Mouse (Mus musculus) CH12.LX (cell line): ENCODE results near the gene Pglyrp2. TPM values are rescaled to one million over a fixed set of nuclear protein-coding genes. Genes with fewer than 3 reads are reported as not detected.
A peak's percentile ranks its signal among the peaks of the same experiment; 100 is the strongest.

ENCODE experiments used
- DNase-seq: peaks from one replicate; pipeline ENCODE4 v3.0.0-alpha.2; 2013; ENCODE audit errors: extremely low read depth
- H3K27ac ChIP-seq: 2 replicates; pipeline ENCODE4 v1.5.1; 2012; ENCODE audit warnings: low read depth, mild to moderate bottlenecking, control low read depth, moderate library complexity; ENCODE audit not compliant: insufficient read depth
- H3K27me3 ChIP-seq: replicated peaks from 2 replicates; pipeline ENCODE3; 2012; ENCODE audit warnings: inconsistent platforms
- H3K36me3 ChIP-seq, 2 experiments: replicated peaks in 1 of 2; 2 replicates each; pipeline versions ENCODE3 to v1.6.1; 2012; ENCODE audit warnings: inconsistent platforms in 1 of 2, low read length in 1 of 2, mild to moderate bottlenecking in 1 of 2, mixed read lengths in 1 of 2, moderate library complexity in 1 of 2; ENCODE audit not compliant: control insufficient read depth in 1 of 2, insufficient read depth in 1 of 2
- H3K4me1 ChIP-seq, 2 experiments: 2 replicates each; pipeline ENCODE4 v1.6.1; 2012; ENCODE audit warnings: inconsistent platforms in 1 of 2, moderate library complexity in 1 of 2; ENCODE audit not compliant: insufficient read depth in 2 of 2, control insufficient read depth in 1 of 2
- H3K4me2 ChIP-seq: 2 replicates; pipeline ENCODE4 v1.6.1; 2012; ENCODE audit warnings: low read depth, mild to moderate bottlenecking, control low read depth; ENCODE audit not compliant: poor library complexity, insufficient read depth, severe bottlenecking
- H3K4me3 ChIP-seq, 3 experiments: fragments of 150-350 bp in 1 of 3; sonication (generic) in 1 of 3; replicated peaks in 1 of 3; 2 replicates each; pipeline versions ENCODE3 to v1.5.1; 2011 to 2012; ENCODE audit warnings: low read depth in 2 of 3, low read length in 2 of 3, mild to moderate bottlenecking in 2 of 3, moderate library complexity in 2 of 3, control low read depth in 1 of 3, improper control_type of control experiment in 1 of 3, inconsistent platforms in 1 of 3, mixed read lengths in 1 of 3; ENCODE audit not compliant: poor library complexity in 1 of 3
- H3K79me2 ChIP-seq: replicated peaks from 2 replicates; pipeline ENCODE4 v1.6.1; 2012; ENCODE audit warnings: mild to moderate bottlenecking, moderate library complexity; ENCODE audit not compliant: control insufficient read depth, poor library complexity, insufficient read depth, severe bottlenecking; ENCODE audit errors: extremely low read depth
- H3K9ac ChIP-seq: 2 replicates; pipeline ENCODE4 v1.6.1; 2012; ENCODE audit warnings: low read depth, mild to moderate bottlenecking, control low read depth, moderate library complexity; ENCODE audit not compliant: insufficient read depth
- H3K9me3 ChIP-seq: replicated peaks from 2 replicates; pipeline ENCODE3; 2012; ENCODE audit warnings: low read length, inconsistent platforms, mixed read lengths
- CHD1 ChIP-seq: IDR thresholded peaks from 2 replicates; pipeline ENCODE4 v1.6.1; 2012; ENCODE audit warnings: low read depth, low read length, improper control_type of control experiment, inconsistent platforms
- CTCF ChIP-seq, 2 experiments: IDR thresholded peaks in 1 of 2; conservative IDR thresholded peaks in 1 of 2; 2 replicates each; pipeline ENCODE4 v1.5.1; 2011 to 2012; ENCODE audit warnings: low read depth in 2 of 2, low read length in 2 of 2, improper control_type of control experiment in 1 of 2, inconsistent platforms in 1 of 2, mild to moderate bottlenecking in 1 of 2, moderate library complexity in 1 of 2
- E2F4 ChIP-seq: IDR thresholded peaks from 2 replicates; pipeline ENCODE4 v1.6.1; 2011; ENCODE audit warnings: low read depth, low read length, improper control_type of control experiment; ENCODE audit not compliant: insufficient replicate concordance
- EP300 ChIP-seq: IDR thresholded peaks from 2 replicates; pipeline ENCODE4 v1.6.1; 2011; ENCODE audit warnings: low read length, improper control_type of control experiment
- GABPA ChIP-seq: IDR thresholded peaks from 2 replicates; pipeline ENCODE4 v1.6.1; 2012; ENCODE audit warnings: low read depth, low read length, improper control_type of control experiment, inconsistent platforms; ENCODE audit not compliant: insufficient replicate concordance
- MAZ ChIP-seq: IDR thresholded peaks from 2 replicates; pipeline ENCODE4 v1.6.1; 2012; ENCODE audit warnings: low read depth, mild to moderate bottlenecking, inconsistent platforms, low read length, improper control_type of control experiment, moderate library complexity
- MXI1 ChIP-seq: IDR thresholded peaks from 2 replicates; pipeline ENCODE4 v1.6.1; 2011; ENCODE audit warnings: mild to moderate bottlenecking, low read depth, low read length, improper control_type of control experiment
- NELFE ChIP-seq: IDR thresholded peaks from 2 replicates; pipeline ENCODE4 v1.6.1; 2011; ENCODE audit warnings: low read depth, low read length, improper control_type of control experiment
- NRF1 ChIP-seq: IDR thresholded peaks from 2 replicates; pipeline ENCODE4 v1.6.1; 2014; ENCODE audit warnings: low read depth, mild to moderate bottlenecking, inconsistent platforms, low read length, improper control_type of control experiment, moderate library complexity
- PAX5 ChIP-seq: IDR thresholded peaks from 2 replicates; pipeline ENCODE4 v1.6.1; 2012; ENCODE audit warnings: low read length, inconsistent platforms, mixed read lengths
- POLR2A ChIP-seq: IDR thresholded peaks from 2 replicates; pipeline ENCODE4 v1.6.1; 2011; ENCODE audit warnings: low read depth, mild to moderate bottlenecking, improper control_type of control experiment, low read length
- RAD21 ChIP-seq: IDR thresholded peaks from 2 replicates; pipeline ENCODE4 v1.6.1; 2011; ENCODE audit warnings: low read depth, mild to moderate bottlenecking, low read length, improper control_type of control experiment, moderate library complexity
- RCOR1 ChIP-seq: conservative IDR thresholded peaks from 2 replicates; pipeline ENCODE4 v1.6.1; 2012; ENCODE audit warnings: low read depth, mild to moderate bottlenecking, inconsistent platforms, low read length, improper control_type of control experiment
- SIN3A ChIP-seq: IDR thresholded peaks from 2 replicates; pipeline ENCODE4 v1.6.1; 2012; ENCODE audit warnings: low read length, improper control_type of control experiment, inconsistent platforms
- SMC3 ChIP-seq: IDR thresholded peaks from 2 replicates; pipeline ENCODE4 v1.6.1; 2011; ENCODE audit warnings: low read depth, low read length, improper control_type of control experiment
- UBTF ChIP-seq: IDR thresholded peaks from 2 replicates; pipeline ENCODE4 v1.6.1; 2012; ENCODE audit warnings: low read depth, mild to moderate bottlenecking, inconsistent platforms, low read length, improper control_type of control experiment, moderate library complexity
- USF2 ChIP-seq: conservative IDR thresholded peaks from 2 replicates; pipeline ENCODE4 v1.6.1; 2011; ENCODE audit warnings: low read depth, low read length, improper control_type of control experiment
- ZC3H11A ChIP-seq: IDR thresholded peaks from 2 replicates; pipeline ENCODE4 v1.6.1; 2012; ENCODE audit warnings: low read depth, mild to moderate bottlenecking, inconsistent platforms, low read length, improper control_type of control experiment
- ZMIZ1 ChIP-seq: IDR thresholded peaks from 2 replicates; pipeline ENCODE4 v1.6.1; 2012; ENCODE audit warnings: low read depth, mild to moderate bottlenecking, inconsistent platforms, low read length, improper control_type of control experiment
- dilution Hi-C: fragments of 300-500 bp; cut with MboI; formaldehyde crosslinking; loops from 2 replicates; pipeline ENCODE4 v1.14.3; 2020; ENCODE audit warnings: low sequenced_read_pairs; ENCODE audit not compliant: extremely low pct_unique_long_range_greater_than_20kb, extremely low pct_ligation_motif_present
- in situ Hi-C: fragments of 300-500 bp; cut with MboI; formaldehyde crosslinking; loops from 3 replicates; pipeline ENCODE4 v1.14.3; 2019; ENCODE audit warnings: low sequenced_read_pairs, low pct_ligation_motif_present, low pct_unique_long_range_greater_than_20kb, mixed read lengths
- polyA plus RNA-seq: library from polyadenylated mRNA; unstranded; fragments of >175 nt; gene quantifications from 2 replicates; pipeline ENCODE4 v1.2.1, GENCODE M21; 2012; ENCODE audit warnings: low read depth; ENCODE audit not compliant: insufficient read length
- total RNA-seq, 2 experiments: library from RNA; depleted of rRNA; stranded (reverse); fragments of 300-350 nt in 1 of 2; fragments of >200 nt in 1 of 2; gene quantifications; 2 replicates each; pipeline ENCODE4 v1.2.3; 2012 to 2014

Gene Pglyrp2
- total and polyA plus RNA-seq, 3 experiments: 2.0 to 5.8 (median 4.1) TPM

GRCm38 (mm10) chr17:32434324-32434723 lies 10.4 kb upstream of the Pglyrp2 start:
- Histone ChIP-seq H3K4me3 (no peak overlapping the region), H3K79me2 (no peaks in the 10 kb centered on the region), H3K4me2 (no peak overlapping the region), H3K9me3 (no peaks in the 10 kb centered on the region), H3K9ac (no peak overlapping the region), H3K4me1 (peaks cover 0 to 5% of the 10 kb centered on the region in 2 experiments; a peak in 2 of 4 replicates), H3K36me3 (no peaks in the 10 kb centered on the region), H3K27me3 (no peaks in the 10 kb centered on the region), H3K27ac (no peak overlapping the region)
- dilution Hi-C loops (no loop called here), in situ Hi-C loops (no loop called here)
- TF ChIP-seq NRF1 (no peak), E2F4 (no peak), RAD21 (no peak), GABPA (no peak), ZMIZ1 (no peak), NELFE (no peak), PAX5 (no peak), SIN3A (no peak), MAZ (no peak), CHD1 (no peak), EP300 (no peak), USF2 (no peak), POLR2A (no peak), SMC3 (no peak), UBTF (no peak)
- no peak for DNase-seq

- no peak overlapping the region for H3K9ac ChIP-seq
- in situ Hi-C loops: no loop called here
- no peak overlapping the region for H3K27ac ChIP-seq
- H3K36me3 ChIP-seq: no peaks in the 10 kb centered on the region
- DNase-seq: peak; percentile 49
- peaks cover 0 to 5% of the 10 kb centered on the region in 2 experiments; a peak in 2 of 4 replicates for H3K4me1 ChIP-seq
- peak; percentile 25 to 76; a peak in 3 of 4 replicates for TF ChIP-seq CTCF (conservative IDR thresholded peaks at IDR 0.05 in 1 of 2, IDR thresholded peaks at IDR 0.05 in 1 of 2; ENCODE audit: low read depth in 2 of 2, low read length in 2 of 2)
- peak; percentile 73 for TF ChIP-seq SMC3
- TF ChIP-seq ZC3H11A: peak; percentile 45; the same call in 1 of the 2 replicates
- TF ChIP-seq SIN3A: no peak
- TF ChIP-seq RAD21: peak; percentile 77
- TF ChIP-seq MXI1: no peak
- no peak for TF ChIP-seq RCOR1
- TF ChIP-seq, all 38 proteins: peak for 4
- Histone ChIP-seq H3K27me3 (no peaks in the 10 kb centered on the region), H3K79me2 (no peaks in the 10 kb centered on the region), H3K4me2 (no peak overlapping the region), H3K4me3 (no peak overlapping the region), H3K9me3 (no peaks in the 10 kb centered on the region)
- dilution Hi-C loops: no loop called here
Measured at GRCm38 (mm10) chr17:32431972-32432371, 8.0 kb upstream of the Pglyrp2 start.
